Mouse (Mus musculus) stomach, postnatal 0 days (tissue): ENCODE measurements around the gene Il21.

Experiments
- CTCF ChIP-seq: IDR thresholded peaks from 2 replicates; pipeline ENCODE4 v1.5.1; 2016; ENCODE audit warnings: antibody characterized with exemption, low read depth, mild to moderate bottlenecking, moderate library complexity
- EP300 ChIP-seq: optimal IDR thresholded peaks from 2 replicates; pipeline ENCODE3; 2016; ENCODE audit warnings: antibody characterized with exemption

DNA sequence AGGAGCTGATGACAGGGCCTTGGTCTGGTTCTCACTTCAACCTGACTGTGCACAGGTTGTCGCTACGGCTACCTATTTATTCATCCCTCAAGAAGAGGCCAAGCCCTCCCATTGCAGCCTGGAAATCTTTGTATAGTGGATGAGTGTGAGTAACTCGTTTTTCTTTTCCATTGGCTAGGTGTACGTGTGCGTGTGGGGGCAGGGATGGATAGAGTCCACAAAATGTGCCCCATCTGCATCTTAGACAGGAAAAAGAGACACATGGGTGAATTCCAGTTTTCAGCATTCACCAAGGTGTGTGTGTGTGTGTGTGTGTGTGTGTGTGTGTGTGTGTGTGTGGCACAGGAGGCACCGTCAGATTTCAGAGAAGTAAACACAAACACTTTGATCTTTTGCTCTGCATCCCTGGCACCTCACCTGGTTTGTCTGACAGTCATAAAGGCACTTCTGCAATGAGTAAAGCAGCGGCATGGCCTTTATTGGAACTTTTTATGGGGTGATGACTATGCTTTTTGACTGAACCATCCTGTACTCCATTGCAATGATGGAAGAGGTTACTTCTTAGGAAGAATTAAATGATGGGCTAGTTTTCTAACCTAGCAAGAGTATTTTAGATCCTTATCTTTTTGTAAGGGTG is at the start of gene Il21:
- TF ChIP-seq CTCF (no peak), EP300 (no peak)
